Mouse (Mus musculus) limb, embryonic 14.5 days (tissue): ENCODE data around the gene Pou2f3. TPM values are rescaled to one million over a fixed set of nuclear protein-coding genes. Genes with fewer than 3 reads are reported as not detected.

ENCODE experiments used
- ATAC-seq: fragments of 200-750 bp; cut with Nextera tagmentation; 2 replicates; pipeline ENCODE4 v1.8.0; 2017; ENCODE audit warnings: low read depth, moderate number of reproducible peaks, moderate TSS enrichment; ENCODE audit not compliant: low FRiP score
- DNase-seq: peaks from one replicate; pipeline ENCODE4 v3.0.0-alpha.2; 2015; ENCODE audit warnings: low spot score
- H3K27ac ChIP-seq: fragments of 300-500 bp; sonication (generic); replicated peaks from 2 replicates; pipeline ENCODE4 v1.5.1; 2014; ENCODE audit warnings: low read depth, mild to moderate bottlenecking, low read length, moderate library complexity, mixed read lengths
- H3K27me3 ChIP-seq: fragments of 300-500 bp; sonication (generic); 2 replicates; pipeline ENCODE4 v1.6.1; 2014; ENCODE audit warnings: low read length, mixed read lengths; ENCODE audit not compliant: control insufficient read depth, insufficient read depth
- H3K36me3 ChIP-seq: fragments of 300-500 bp; sonication (generic); 2 replicates; pipeline ENCODE4 v1.6.1; 2014; ENCODE audit warnings: mild to moderate bottlenecking, low read length, moderate library complexity, mixed read lengths; ENCODE audit not compliant: control insufficient read depth, insufficient read depth
- H3K4me1 ChIP-seq: fragments of 300-500 bp; sonication (generic); 2 replicates; pipeline ENCODE4 v1.6.1; 2014; ENCODE audit warnings: antibody characterized with exemption, low read length, mixed read lengths; ENCODE audit not compliant: control insufficient read depth, insufficient read depth
- H3K4me2 ChIP-seq: fragments of 300-500 bp; sonication (generic); replicated peaks from 2 replicates; pipeline ENCODE4 v1.6.1; 2014; ENCODE audit warnings: low read depth, mild to moderate bottlenecking, low read length, moderate library complexity; ENCODE audit not compliant: severe bottlenecking
- H3K4me3 ChIP-seq: fragments of 300-500 bp; sonication (generic); replicated peaks from 2 replicates; pipeline ENCODE4 v1.5.1; 2014; ENCODE audit warnings: low read length
- H3K9ac ChIP-seq: fragments of 300-500 bp; sonication (generic); 2 replicates; pipeline ENCODE4 v1.6.1; 2014; ENCODE audit warnings: mild to moderate bottlenecking, low read depth, low read length, moderate library complexity; ENCODE audit not compliant: severe bottlenecking
- H3K9me3 ChIP-seq: fragments of 300-500 bp; sonication (generic); 2 replicates; pipeline ENCODE4 v1.6.1; 2016; ENCODE audit warnings: low read length; ENCODE audit not compliant: control insufficient read depth
- POLR2A ChIP-seq: fragments of 200-500 bp; IDR thresholded peaks from 2 replicates; pipeline ENCODE4 v1.8.0; 2012; ENCODE audit warnings: inconsistent platforms, mild to moderate bottlenecking, moderate library complexity, borderline replicate concordance; ENCODE audit not compliant: insufficient read depth, insufficient read length; ENCODE audit errors: extremely low read depth
- WGBS: fragments of 180-500 bp; shearing (Covaris S2); extraction: QIAGEN DNeasy Blood & Tissue Kit; methylation state at CpG from one replicate; pipeline ENCODE4 v1.1.7; 2014; 5-methylcytosine and 5-hydroxymethylcytosine counted together
- polyA plus RNA-seq, 2 experiments: library from polyadenylated mRNA; depleted of rRNA in 1 of 2; stranded (reverse) in 1 of 2; unstranded in 1 of 2; fragments of >200 nt; fragmentation: Nextera tagmentation in 1 of 2; extraction: Ambion mirVana in 1 of 2; gene quantifications; 2 replicates each; pipeline versions ENCODE4 v1.2.1 to v1.2.3; 2012 to 2014

Pou2f3 gene
- polyA plus RNA-seq, 2 experiments: 6.9 to 7.9 TPM

GRCm38 (mm10) chr9:43194001-43194400 is 16.2 kb downstream of the Pou2f3 start:
- Histone ChIP-seq H3K27me3 (no peaks in the 10 kb centered on the region), H3K9ac (no peak overlapping the region), H3K4me2 (no peak overlapping the region), H3K27ac (no peak overlapping the region), H3K36me3 (no peaks in the 10 kb centered on the region), H3K4me1 (no peaks in the 10 kb centered on the region), H3K9me3 (no peaks in the 10 kb centered on the region), H3K4me3 (no peak overlapping the region)
- WGBS: 13% methylated on average over 9 of the region's 9 CpGs
- no peak for ATAC-seq
- DNase-seq: no peak
- TF ChIP-seq POLR2A: no peak

GRCm38 (mm10) chr9:43191561-43191960 is 18.6 kb downstream of the Pou2f3 start:
- Histone ChIP-seq H3K9me3 (no peaks in the 10 kb centered on the region), H3K4me1 (no peaks in the 10 kb centered on the region), H3K27me3 (no peaks in the 10 kb centered on the region), H3K9ac (no peak overlapping the region), H3K4me3 (no peak overlapping the region), H3K36me3 (no peaks in the 10 kb centered on the region), H3K4me2 (no peak overlapping the region), H3K27ac (no peak overlapping the region)
- DNase-seq (no peak), ATAC-seq (no peak)
- no peak for TF ChIP-seq POLR2A
- WGBS: 44% methylated on average over 4 of the region's 4 CpGs

DNA sequence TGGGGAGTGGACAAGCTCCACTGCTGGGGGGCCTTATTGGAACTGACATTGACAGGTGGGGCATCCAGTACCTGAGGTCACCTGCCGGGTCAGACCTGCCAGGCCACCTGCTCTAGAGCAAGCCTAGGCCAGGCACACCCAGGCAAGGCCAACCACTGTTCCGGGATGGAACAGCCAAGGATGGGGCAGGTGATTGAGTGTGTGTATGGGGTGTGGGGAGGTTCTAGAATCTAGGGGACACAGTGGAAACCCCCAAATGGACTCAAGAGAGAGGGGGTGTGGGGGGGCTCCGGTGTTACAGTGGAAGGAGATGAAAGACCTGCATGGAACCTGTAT is 21.2 kb downstream of the Pou2f3 start:
- Histone ChIP-seq H3K36me3 (no peaks in the 10 kb centered on the region), H3K9ac (no peak overlapping the region), H3K4me1 (no peaks in the 10 kb centered on the region), H3K4me3 (no peak overlapping the region), H3K9me3 (no peaks in the 10 kb centered on the region), H3K4me2 (no peak overlapping the region), H3K27ac (no peak overlapping the region), H3K27me3 (no peaks in the 10 kb centered on the region)
- TF ChIP-seq POLR2A: no peak
- DNase-seq: no peak
- no peak for ATAC-seq
- WGBS: 50% methylated on average over 3 of the region's 3 CpGs

DNA sequence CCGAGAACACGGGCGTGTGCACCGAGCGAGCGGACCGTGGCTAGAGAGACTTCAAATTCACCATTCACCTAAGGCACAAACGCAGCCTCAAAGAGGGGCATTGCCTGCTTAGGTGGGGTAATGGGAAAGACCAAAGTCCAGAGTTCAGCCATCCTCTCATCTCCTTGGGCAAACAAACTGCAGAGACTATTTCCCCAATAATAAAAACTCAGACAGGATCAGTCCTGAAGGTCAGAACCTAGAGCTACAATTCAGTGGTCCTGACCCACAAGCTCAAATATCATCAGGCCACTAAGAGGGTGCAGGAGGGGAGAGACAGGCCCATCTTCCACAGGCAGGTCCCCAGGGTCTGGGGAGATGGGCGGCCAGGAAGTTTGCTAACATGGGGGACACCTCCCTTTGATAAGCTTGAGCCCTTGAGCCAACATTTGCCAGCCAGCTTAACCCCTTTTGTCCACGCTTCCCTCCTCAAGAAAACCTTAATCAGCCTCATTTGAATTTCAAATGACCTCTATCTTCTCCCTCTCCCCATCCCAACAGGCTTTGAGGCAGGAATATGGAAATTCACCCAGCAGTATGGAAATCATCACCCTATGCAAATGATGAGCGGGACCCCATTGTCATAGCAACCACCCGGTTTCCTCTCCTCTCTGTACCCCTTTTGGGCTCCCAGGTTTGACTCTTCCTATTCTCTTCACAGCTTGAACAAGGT is 21.7 kb downstream of the Pou2f3 start:
- H3K27ac ChIP-seq: no peak overlapping the region
- H3K4me3 ChIP-seq: no peak overlapping the region
- no peak for ATAC-seq
- H3K4me1 ChIP-seq: no peaks in the 10 kb centered on the region
- H3K9me3 ChIP-seq: no peaks in the 10 kb centered on the region
- no peak overlapping the region for H3K4me2 ChIP-seq
- H3K27me3 ChIP-seq: no peaks in the 10 kb centered on the region
- no peak overlapping the region for H3K9ac ChIP-seq
- no peak for TF ChIP-seq POLR2A
- 71% methylated on average over 12 of the region's 12 CpGs for WGBS
- DNase-seq: no peak
- H3K36me3 ChIP-seq: no peaks in the 10 kb centered on the region

- H3K27me3 ChIP-seq: no peaks in the 10 kb centered on the region
- H3K36me3 ChIP-seq: no peaks in the 10 kb centered on the region
- no peaks in the 10 kb centered on the region for H3K4me1 ChIP-seq
- TF ChIP-seq POLR2A: no peak
- H3K27ac ChIP-seq: no peak overlapping the region
- H3K4me2 ChIP-seq: no peak overlapping the region
- 42% methylated on average over 5 of the region's 5 CpGs for whole genome bisulfite sequencing
- H3K4me3 ChIP-seq: no peak overlapping the region
- ATAC-seq (no peak), DNase-seq (no peak)
- no peaks in the 10 kb centered on the region for H3K9me3 ChIP-seq
- no peak overlapping the region for H3K9ac ChIP-seq
Measured at GRCm38 (mm10) chr9:43179614-43180013, 30.6 kb downstream of the Pou2f3 start.
